Mouse (Mus musculus) bone marrow macrophage, adult 2 months (primary cell): ENCODE data around the gene Tef.

ENCODE experiments used
- CTCF ChIP-seq: IDR thresholded peaks from 2 replicates; pipeline ENCODE4 v1.5.1; 2012; ENCODE audit warnings: low read depth, mild to moderate bottlenecking, low read length, moderate library complexity
- POLR2A ChIP-seq: IDR thresholded peaks from 2 replicates; pipeline ENCODE4 v1.6.1; 2012; ENCODE audit warnings: mild to moderate bottlenecking, low read depth, low read length, borderline replicate concordance

DNA sequence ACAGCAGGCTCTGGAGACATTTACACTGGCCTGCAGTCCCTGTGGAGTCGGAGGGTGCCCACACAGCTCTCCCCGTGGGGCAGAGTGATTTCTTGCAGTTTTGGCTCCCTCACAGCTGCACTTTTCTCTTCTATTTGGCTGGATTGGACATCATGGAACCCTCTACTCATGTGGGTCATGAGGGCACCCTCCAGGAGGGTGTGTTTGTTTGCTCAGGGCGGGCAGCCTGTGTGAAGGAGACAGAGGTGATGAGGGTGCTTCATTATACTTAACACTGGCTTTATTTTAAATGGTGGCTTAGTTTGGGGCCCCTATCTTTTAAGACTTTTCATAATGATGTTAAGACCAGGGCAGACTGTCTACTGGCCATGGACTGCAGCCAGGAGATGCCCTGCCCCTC, 22.6 kb downstream of the Tef start:
- TF ChIP-seq CTCF (no peak), POLR2A (no peak)
